Mouse (Mus musculus) forebrain, embryonic 14.5 days (tissue): ENCODE measurements around the gene Ell3. TPM values are rescaled to one million over a fixed set of nuclear protein-coding genes. Genes with fewer than 3 reads are reported as not detected.

Experiments
- ATAC-seq: fragments of 200-750 bp; cut with Nextera tagmentation; 2 replicates; pipeline ENCODE4 v1.8.0; 2017; ENCODE audit warnings: mild to moderate bottlenecking, moderate library complexity
- DNase-seq: peaks from one replicate; pipeline ENCODE4 v3.0.0-alpha.2; 2015; ENCODE audit warnings: low spot score
- H3K27ac ChIP-seq: fragments of 300-500 bp; sonication (generic); 2 replicates; pipeline ENCODE4 v1.5.1; 2014; ENCODE audit warnings: low read depth, mild to moderate bottlenecking, control low read depth, low read length, moderate library complexity
- H3K27me3 ChIP-seq: fragments of 300-500 bp; sonication (generic); replicated peaks from 2 replicates; pipeline ENCODE4 v1.6.1; 2014; ENCODE audit warnings: low read length, control low read depth, mixed read lengths; ENCODE audit not compliant: control insufficient read depth, insufficient read depth
- H3K36me3 ChIP-seq: fragments of 300-500 bp; sonication (generic); 2 replicates; pipeline ENCODE4 v1.6.1; 2014; ENCODE audit warnings: low read length, control low read depth; ENCODE audit not compliant: control insufficient read depth, insufficient read depth
- H3K4me1 ChIP-seq: fragments of 300-500 bp; sonication (generic); 2 replicates; pipeline ENCODE4 v1.6.1; 2014; ENCODE audit warnings: antibody characterized with exemption, low read length, control low read depth; ENCODE audit not compliant: control insufficient read depth, insufficient read depth
- H3K4me2 ChIP-seq: fragments of 300-500 bp; sonication (generic); 2 replicates; pipeline ENCODE4 v1.6.1; 2014; ENCODE audit warnings: mild to moderate bottlenecking, control low read depth, low read length
- H3K4me3 ChIP-seq: fragments of 300-500 bp; sonication (generic); 2 replicates; pipeline ENCODE4 v1.5.1; 2014; ENCODE audit warnings: low read depth, low read length, control low read depth
- H3K9ac ChIP-seq: fragments of 300-500 bp; sonication (generic); 2 replicates; pipeline ENCODE4 v1.6.1; 2014; ENCODE audit warnings: mild to moderate bottlenecking, low read length, control low read depth, moderate library complexity
- H3K9me3 ChIP-seq: fragments of 300-500 bp; sonication (generic); replicated peaks from 2 replicates; pipeline ENCODE4 v1.6.1; 2016; ENCODE audit warnings: low read length, control low read depth, mixed read lengths; ENCODE audit not compliant: control insufficient read depth
- WGBS: fragments of 180-500 bp; shearing (Covaris S2); extraction: QIAGEN DNeasy Blood & Tissue Kit; methylation state at CpG from one replicate; pipeline ENCODE4 v1.1.7; 2014; 5-methylcytosine and 5-hydroxymethylcytosine counted together
- polyA plus RNA-seq: library from polyadenylated mRNA; unstranded; fragments of >200 nt; fragmentation: Nextera tagmentation; extraction: Ambion mirVana; gene quantifications from 2 replicates; pipeline ENCODE4 v1.2.1, GENCODE M21; 2014

The Ell3 gene
- polyA plus RNA-seq, 1 experiment from 2014 or later = 0.86 TPM

GRCm38 (mm10) chr2:121449545-121450011 lies 5.5 kb upstream of the Ell3 start:
- DNase-seq = no peak
- H3K36me3 ChIP-seq = peaks cover 24% of the 10 kb centered on the region
- H3K27ac ChIP-seq = peak overlapping the region; percentile 94
- peaks cover 7% of the 10 kb centered on the region for H3K4me1 ChIP-seq
- H3K4me2 ChIP-seq = peak overlapping the region; percentile 94
- peak; percentile 78 for ATAC-seq
- H3K9ac ChIP-seq = peak overlapping the region; percentile 91
- no peaks in the 10 kb centered on the region for H3K9me3 ChIP-seq
- H3K4me3 ChIP-seq = peak overlapping the region; percentile 96
- H3K27me3 ChIP-seq = no peaks in the 10 kb centered on the region
- under 1% methylated on average over 49 of the region's 54 CpGs for WGBS

DNA sequence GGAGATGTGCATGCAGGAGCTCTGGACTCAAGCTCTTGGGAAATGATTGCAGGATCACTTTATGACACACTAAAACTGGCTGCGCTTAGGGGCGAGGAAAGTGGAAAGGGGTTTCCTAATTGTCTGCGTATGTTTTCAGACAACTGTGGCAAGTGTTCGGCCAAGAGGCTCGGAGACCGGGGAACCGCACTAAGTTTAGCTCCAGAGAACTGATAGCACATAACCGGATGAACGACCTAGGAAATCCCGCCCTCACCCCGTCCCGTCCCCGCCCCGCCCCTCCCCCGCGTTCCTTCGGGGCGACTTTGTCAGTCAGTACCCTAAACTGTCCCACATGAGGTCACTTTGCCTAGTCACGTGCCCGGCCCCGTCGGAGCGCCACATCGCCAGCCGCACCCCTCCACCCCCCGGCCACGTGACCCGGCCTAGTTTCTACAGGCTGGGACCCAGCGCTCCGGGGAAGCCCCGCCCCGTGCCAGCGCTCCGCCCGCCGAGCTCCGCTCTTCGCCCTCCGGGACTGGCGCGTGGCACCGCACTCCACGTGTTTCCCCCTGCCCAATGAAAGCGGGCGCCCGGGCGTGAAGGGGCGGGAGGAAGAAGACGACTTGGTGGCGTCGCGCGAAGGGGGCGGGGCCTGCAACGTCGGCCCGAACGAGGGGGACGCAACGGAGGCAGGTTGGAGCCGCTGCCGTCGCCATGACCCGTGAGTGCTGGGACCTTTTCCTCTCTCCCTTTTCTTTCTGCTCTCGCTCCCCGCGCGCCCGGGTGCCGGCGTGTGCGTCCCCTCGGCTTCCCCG lies 4.9 kb upstream of the Ell3 start, which contains the start of gene Serf2:
Gene Serf2 (plus strand): TSS at position 457 of the 797 bp plus-strand sequence.
- H3K27ac ChIP-seq = peak within 1 kb of the TSS; percentile 94
- WGBS = under 1% methylated on average over 71 of the region's 74 CpGs
- H3K4me1 ChIP-seq = peaks cover 7% of the 10 kb centered on the region
- peak; percentile 99 for ATAC-seq
- H3K4me2 ChIP-seq = peak within 1 kb of the TSS; percentile 94
- H3K4me3 ChIP-seq = peak within 1 kb of the TSS; percentile 96
- H3K9me3 ChIP-seq = no peaks in the 10 kb centered on the region
- H3K36me3 ChIP-seq = peaks cover 24% of the 10 kb centered on the region
- DNase-seq = peak; percentile 99
- H3K9ac ChIP-seq = peak within 1 kb of the TSS; percentile 91
- no peaks in the 10 kb centered on the region for H3K27me3 ChIP-seq

GRCm38 (mm10) chr2:121448136-121448535 lies 4.1 kb upstream of the Ell3 start:
- ATAC-seq = no peak
- Histone ChIP-seq H3K27ac (peak overlapping the region; percentile 5; the same call in 1 of the 2 replicates), H3K4me1 (peaks cover 7% of the 10 kb centered on the region), H3K36me3 (peaks cover 18% of the 10 kb centered on the region), H3K27me3 (no peaks in the 10 kb centered on the region), H3K4me2 (peak overlapping the region; percentile 51), H3K9ac (peak overlapping the region; percentile 22), H3K9me3 (no peaks in the 10 kb centered on the region), H3K4me3 (peak overlapping the region; percentile 96)
- 20% methylated on average over 9 of the region's 9 CpGs for WGBS
- DNase-seq = peak; percentile 48

GRCm38 (mm10) chr2:121447006-121447405 lies 2.9 kb upstream of the Ell3 start:
- ATAC-seq (no peak), DNase-seq (no peak)
- Histone ChIP-seq H3K9ac (no peak overlapping the region), H3K27ac (no peak overlapping the region), H3K4me3 (no peak overlapping the region), H3K27me3 (peaks cover 8% of the 10 kb centered on the region; the same call in 1 of the 2 replicates), H3K9me3 (no peaks in the 10 kb centered on the region), H3K4me1 (peaks cover 17% of the 10 kb centered on the region), H3K4me2 (no peak overlapping the region), H3K36me3 (peaks cover 7% of the 10 kb centered on the region; the same call in 1 of the 2 replicates)
- WGBS = 97% methylated on average over 3 of the region's 3 CpGs

GRCm38 (mm10) chr2:121446506-121446905 lies 2.4 kb upstream of the Ell3 start:
- no peaks in the 10 kb centered on the region for H3K9me3 ChIP-seq
- DNase-seq (no peak), ATAC-seq (no peak)
- H3K4me3 ChIP-seq = no peak overlapping the region
- H3K9ac ChIP-seq = no peak overlapping the region
- H3K4me2 ChIP-seq = no peak overlapping the region
- H3K27me3 ChIP-seq = peaks cover 11% of the 10 kb centered on the region; the same call in 1 of the 2 replicates
- no peak overlapping the region for H3K27ac ChIP-seq
- peaks cover 20% of the 10 kb centered on the region for H3K4me1 ChIP-seq
- peaks cover 5% of the 10 kb centered on the region; the same call in 1 of the 2 replicates for H3K36me3 ChIP-seq
- 84% methylated on average over 4 of the region's 4 CpGs for WGBS

DNA sequence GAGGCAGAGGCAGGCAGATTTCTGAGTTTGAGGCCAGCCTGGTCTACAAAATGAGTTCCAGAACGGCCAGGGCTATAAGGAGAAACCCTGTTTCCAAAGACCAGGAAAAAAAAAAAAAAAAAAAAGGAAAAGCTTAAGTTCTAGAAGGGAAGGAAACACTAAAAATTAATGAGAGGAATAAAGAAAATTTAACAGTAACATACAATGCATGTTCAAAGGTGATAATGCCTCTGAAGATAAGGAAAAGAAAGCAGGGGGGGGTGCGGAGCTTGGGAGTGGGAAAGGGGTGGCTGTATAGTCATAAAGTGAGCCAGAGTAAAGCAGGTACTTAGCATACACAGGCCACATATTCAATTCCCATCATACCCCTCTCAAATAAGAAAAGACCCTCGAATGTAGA lies 1.0 kb upstream of the Ell3 start:
- Histone ChIP-seq H3K27ac (no peak overlapping the region), H3K4me3 (no peak overlapping the region), H3K27me3 (peaks cover 13% of the 10 kb centered on the region; the same call in 1 of the 2 replicates), H3K4me2 (no peak overlapping the region), H3K9me3 (no peaks in the 10 kb centered on the region), H3K9ac (no peak overlapping the region), H3K36me3 (no peaks in the 10 kb centered on the region; the same call in 1 of the 2 replicates), H3K4me1 (peaks cover 16% of the 10 kb centered on the region)
- DNase-seq (no peak), ATAC-seq (no peak)
- 87% methylated on average over 3 of the region's 3 CpGs for WGBS

DNA sequence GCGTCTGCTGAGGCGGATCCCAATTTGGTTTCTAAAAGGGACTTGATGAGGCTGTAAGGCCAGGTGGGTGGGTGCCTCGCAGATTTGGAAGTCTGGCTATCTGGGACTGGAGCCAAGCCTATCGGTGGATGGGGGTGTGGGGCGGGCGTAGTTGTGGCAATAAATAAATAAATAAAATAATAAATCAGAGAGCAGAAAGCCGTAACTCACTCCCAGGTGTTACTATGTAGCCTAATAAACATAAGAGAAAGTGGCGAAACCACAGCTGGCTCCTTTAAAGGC lies 1.1 kb downstream of the Ell3 start:
- no peaks in the 10 kb centered on the region for H3K9me3 ChIP-seq
- 7% methylated on average over 8 of the region's 8 CpGs for WGBS
- DNase-seq (peak; percentile 35), ATAC-seq (no peak)
- H3K9ac ChIP-seq = peak overlapping the region; percentile 43
- H3K27me3 ChIP-seq = peaks cover 13% of the 10 kb centered on the region; the same call in 1 of the 2 replicates
- H3K4me3 ChIP-seq = peak overlapping the region; percentile 28; the same call in 1 of the 2 replicates
- H3K36me3 ChIP-seq = peaks cover 21% of the 10 kb centered on the region
- H3K27ac ChIP-seq = no peak overlapping the region
- H3K4me1 ChIP-seq = peaks cover 14% of the 10 kb centered on the region
- H3K4me2 ChIP-seq = peak overlapping the region; percentile 61

GRCm38 (mm10) chr2:121442259-121443067 lies 1.6 kb downstream of the Ell3 start:
- ATAC-seq = no peak

More at GRCm38 (mm10) chr2:121442259-121443067, 1.6 kb downstream of the Ell3 start:
- 1% methylated on average over 30 of the region's 30 CpGs for WGBS
- H3K36me3 ChIP-seq = peaks cover 26% of the 10 kb centered on the region
- H3K9me3 ChIP-seq = no peaks in the 10 kb centered on the region
- no peak overlapping the region for H3K27ac ChIP-seq
- peak overlapping the region; percentile 61 for H3K4me2 ChIP-seq
- H3K27me3 ChIP-seq = peaks cover 13% of the 10 kb centered on the region; the same call in 1 of the 2 replicates
- H3K9ac ChIP-seq = peak overlapping the region; percentile 43
- H3K4me3 ChIP-seq = peak overlapping the region; percentile 28
- peak; percentile 23 for DNase-seq
- peaks cover 12% of the 10 kb centered on the region for H3K4me1 ChIP-seq
